Mouse (Mus musculus) heart, postnatal 0 days (tissue): ENCODE data around the gene BC048403. TPM values are rescaled to one million over a fixed set of nuclear protein-coding genes. Genes with fewer than 3 reads are reported as not detected.

Experiments used
- ATAC-seq: fragments of 200-750 bp; cut with Nextera tagmentation; 2 replicates; pipeline ENCODE4 v1.8.0; 2017; ENCODE audit warnings: low read depth, moderate number of reproducible peaks, moderate library complexity; ENCODE audit not compliant: insufficient read depth
- DNase-seq: peaks from one replicate; pipeline ENCODE4 v3.0.0-alpha.2; 2016; ENCODE audit warnings: low spot score
- H3K27ac ChIP-seq: fragments of 300-500 bp; sonication (generic); 2 replicates; pipeline ENCODE4 v1.5.1; 2014; ENCODE audit warnings: low read depth, mild to moderate bottlenecking
- H3K27me3 ChIP-seq: fragments of 300-500 bp; sonication (generic); 2 replicates; pipeline ENCODE4 v1.6.1; 2014; ENCODE audit warnings: low read length, mixed read lengths; ENCODE audit not compliant: control insufficient read depth, insufficient read depth
- H3K36me3 ChIP-seq: fragments of 300-500 bp; sonication (generic); replicated peaks from 2 replicates; pipeline ENCODE4 v1.6.1; 2014; ENCODE audit warnings: low read length, mixed read lengths; ENCODE audit not compliant: control insufficient read depth, insufficient read depth
- H3K4me1 ChIP-seq: fragments of 300-500 bp; sonication (generic); 2 replicates; pipeline ENCODE4 v1.6.1; 2014; ENCODE audit warnings: antibody characterized with exemption; ENCODE audit not compliant: control insufficient read depth, insufficient read depth
- H3K4me2 ChIP-seq: fragments of 300-500 bp; sonication (generic); 2 replicates; pipeline ENCODE4 v1.6.1; 2014; ENCODE audit warnings: low read depth, mild to moderate bottlenecking, low read length, moderate library complexity
- H3K4me3 ChIP-seq: fragments of 300-500 bp; sonication (generic); 2 replicates; pipeline ENCODE4 v1.5.1; 2014; ENCODE audit warnings: low read depth, low read length
- H3K9ac ChIP-seq: fragments of 300-500 bp; sonication (generic); replicated peaks from 2 replicates; pipeline ENCODE4 v1.6.1; 2014; ENCODE audit warnings: low read depth, low read length, mixed read lengths
- H3K9me3 ChIP-seq: fragments of 300-500 bp; sonication (generic); replicated peaks from 2 replicates; pipeline ENCODE4 v1.6.1; 2016; ENCODE audit warnings: low read length; ENCODE audit not compliant: control insufficient read depth
- CTCF ChIP-seq: IDR thresholded peaks from 2 replicates; pipeline ENCODE4 v1.5.1; 2016; ENCODE audit warnings: antibody characterized with exemption, control low read depth, low read depth
- EP300 ChIP-seq: IDR thresholded peaks from 2 replicates; pipeline ENCODE4 v1.6.1; 2016; ENCODE audit warnings: antibody characterized with exemption, low read depth
- WGBS: fragments of 180-500 bp; shearing (Covaris S2); extraction: QIAGEN DNeasy Blood & Tissue Kit; methylation state at CpG from one replicate; pipeline ENCODE4 v1.1.7; 2014; 5-methylcytosine and 5-hydroxymethylcytosine counted together
- polyA plus RNA-seq: library from polyadenylated mRNA; unstranded; fragments of >200 nt; fragmentation: Nextera tagmentation; extraction: Ambion mirVana; gene quantifications from 2 replicates; pipeline ENCODE4 v1.2.1, GENCODE M21; 2015
- total RNA-seq: library from RNA; depleted of rRNA; stranded (reverse); fragments of >200 nt; gene quantifications from 2 replicates; pipeline ENCODE4 v1.2.3, GENCODE M21; 2014; ENCODE audit warnings: low replicate concordance

Gene BC048403
- total and polyA plus RNA-seq, 2 experiments from 2014 or later = 1.2 to 1.5 TPM

DNA sequence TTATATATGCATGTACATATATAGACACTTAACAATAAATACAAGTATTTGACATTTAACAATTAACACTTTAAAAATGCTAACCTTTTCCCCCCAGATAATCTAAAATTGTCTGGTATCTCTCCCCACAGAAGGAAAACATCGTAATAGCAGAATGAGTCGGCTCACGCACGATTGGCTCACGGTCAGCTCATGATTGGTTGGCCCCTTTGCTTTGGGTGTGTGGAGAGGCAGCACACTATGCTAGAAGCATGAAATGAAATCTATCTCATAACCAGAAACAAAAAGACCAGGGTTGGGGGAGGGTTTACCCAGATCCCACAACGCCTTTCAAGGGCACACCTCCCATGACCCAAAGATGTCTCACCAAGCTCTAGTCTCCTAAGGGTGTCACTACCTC, 34.9 kb upstream of the BC048403 start:
- no peaks in the 10 kb centered on the region for H3K36me3 ChIP-seq
- 79% methylated on average over 6 of the region's 6 CpGs for WGBS
- H3K27ac ChIP-seq = no peak overlapping the region
- no peak overlapping the region for H3K9ac ChIP-seq
- no peak overlapping the region for H3K4me3 ChIP-seq
- ATAC-seq (no peak), DNase-seq (no peak)
- H3K27me3 ChIP-seq = no peaks in the 10 kb centered on the region
- no peaks in the 10 kb centered on the region for H3K4me1 ChIP-seq
- no peaks in the 10 kb centered on the region for H3K9me3 ChIP-seq
- H3K4me2 ChIP-seq = no peak overlapping the region
- TF ChIP-seq CTCF = no peak
- TF ChIP-seq EP300 = no peak

- DNase-seq = no peak
- no peak for ATAC-seq
- WGBS = 76% methylated on average over 15 of the region's 15 CpGs
Observed at GRCm38 (mm10) chr10:121705399-121706163, 34.2 kb upstream of the BC048403 start.

GRCm38 (mm10) chr10:121716862-121717261, 22.9 kb upstream of the BC048403 start:
- H3K9ac ChIP-seq = no peak overlapping the region
- H3K4me3 ChIP-seq = no peak overlapping the region
- no peak overlapping the region for H3K27ac ChIP-seq
- TF ChIP-seq EP300 (no peak), CTCF (no peak)
- ATAC-seq = no peak
- no peaks in the 10 kb centered on the region for H3K36me3 ChIP-seq
- no peak for DNase-seq
- H3K4me2 ChIP-seq = no peak overlapping the region
- H3K4me1 ChIP-seq = no peaks in the 10 kb centered on the region
- no peaks in the 10 kb centered on the region for H3K27me3 ChIP-seq
- H3K9me3 ChIP-seq = peaks cover 5% of the 10 kb centered on the region; the same call in 1 of the 2 replicates

More at GRCm38 (mm10) chr10:121705399-121706163, 34.2 kb upstream of the BC048403 start:
- Histone ChIP-seq H3K4me1 (no peaks in the 10 kb centered on the region), H3K4me3 (no peak overlapping the region), H3K9ac (no peak overlapping the region), H3K9me3 (no peaks in the 10 kb centered on the region), H3K4me2 (no peak overlapping the region), H3K27me3 (no peaks in the 10 kb centered on the region), H3K27ac (no peak overlapping the region), H3K36me3 (no peaks in the 10 kb centered on the region)
- TF ChIP-seq CTCF = no peak
- TF ChIP-seq EP300 = no peak

DNA sequence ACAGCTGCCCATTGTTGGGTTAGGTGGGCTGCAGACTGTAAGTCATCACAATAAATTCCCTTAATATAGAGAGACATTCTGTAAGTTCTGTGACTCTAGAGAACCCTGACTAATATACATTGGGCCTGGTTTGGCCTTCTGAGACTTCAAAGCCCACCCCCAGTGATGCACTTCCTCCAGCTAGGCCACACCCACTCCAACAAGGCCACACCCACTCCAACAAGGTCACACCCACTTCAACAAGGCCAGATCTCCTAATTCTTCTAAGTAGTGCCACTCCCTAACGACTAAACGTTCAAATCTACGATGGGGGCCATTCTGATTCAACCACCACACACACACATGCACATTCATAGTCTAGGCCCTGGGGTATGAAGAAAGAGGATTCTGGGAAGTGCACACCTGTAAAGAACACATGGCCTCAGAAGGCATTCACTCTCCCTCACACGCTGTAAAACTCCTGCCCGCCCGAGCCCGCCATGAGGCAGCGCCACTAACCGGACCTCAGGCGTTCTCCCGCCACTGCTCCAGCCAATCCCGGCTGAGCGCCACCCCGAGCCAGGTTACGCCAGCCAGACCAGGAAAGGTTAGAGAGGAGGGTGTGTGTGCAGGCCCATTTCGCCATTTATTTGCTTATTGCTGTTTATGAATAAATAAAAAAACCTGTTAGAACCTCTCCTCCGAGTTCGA, 20.7 kb upstream of the BC048403 start:
- H3K4me3 ChIP-seq = no peak overlapping the region
- no peaks in the 10 kb centered on the region for H3K36me3 ChIP-seq
- WGBS = 94% methylated on average over 18 of the region's 18 CpGs
- peaks cover 5% of the 10 kb centered on the region; the same call in 1 of the 2 replicates for H3K9me3 ChIP-seq
- DNase-seq = no peak
- H3K4me1 ChIP-seq = no peaks in the 10 kb centered on the region
- no peak for TF ChIP-seq EP300
- no peak for TF ChIP-seq CTCF
- H3K9ac ChIP-seq = no peak overlapping the region
- ATAC-seq = no peak
- no peaks in the 10 kb centered on the region for H3K27me3 ChIP-seq
- H3K27ac ChIP-seq = no peak overlapping the region
- H3K4me2 ChIP-seq = no peak overlapping the region

- ATAC-seq = no peak
- Histone ChIP-seq H3K4me3 (no peak overlapping the region), H3K9ac (no peak overlapping the region), H3K4me1 (no peaks in the 10 kb centered on the region), H3K4me2 (no peak overlapping the region), H3K9me3 (peaks cover 5% of the 10 kb centered on the region; the same call in 1 of the 2 replicates), H3K27me3 (no peaks in the 10 kb centered on the region), H3K27ac (no peak overlapping the region), H3K36me3 (no peaks in the 10 kb centered on the region)
- no peak for DNase-seq
- TF ChIP-seq EP300 (no peak), CTCF (no peak)
- 90% methylated on average over 13 of the region's 13 CpGs for WGBS
Observed at GRCm38 (mm10) chr10:121720701-121721100, 19.0 kb upstream of the BC048403 start.
